Mouse (Mus musculus): ENCODE measurements at regions not wholly inside any gene's neighbourhood (a gene's known extent, or its start where the extent isn't known, plus 50 kb on each side); places are given as distances from the start of the nearest gene placed in this dataset.

GRCm38 (mm10) chr12:58822971-58823370 lies 188.8 kb downstream of the Sec23a start:
- 7% methylated on average over 3 of the region's 3 CpGs for WGBS
- Histone ChIP-seq H3K27ac (ENCODE audit: control insufficient read depth, insufficient read depth, low read depth, low read length, poor library complexity) (no peak overlapping the region), H3K4me3 (replicated peaks; ENCODE audit: control insufficient read depth, low read depth, low read length) (no peak overlapping the region), H3K4me1 (ENCODE audit: control insufficient read depth, insufficient read depth, low read length) (no peaks in the 10 kb centered on the region)
- TF ChIP-seq POLR2A (IDR thresholded peaks at IDR 0.05; ENCODE audit: borderline replicate concordance, control insufficient read depth, low read depth, low read length), result no peak
- no peak for TF ChIP-seq CTCF (IDR thresholded peaks at IDR 0.05; ENCODE audit: control insufficient read depth, insufficient read depth, low read length)

GRCm38 (mm10) chr12:58804068-58804467 lies 207.7 kb downstream of the Sec23a start:
- WGBS, result 73% methylated on average over 6 of the region's 6 CpGs
- Histone ChIP-seq H3K27ac (ENCODE audit: control insufficient read depth, insufficient read depth, low read depth, low read length, poor library complexity) (no peak overlapping the region), H3K4me1 (ENCODE audit: control insufficient read depth, insufficient read depth, low read length) (no peaks in the 10 kb centered on the region), H3K4me3 (replicated peaks; ENCODE audit: control insufficient read depth, low read depth, low read length) (no peak overlapping the region)
- TF ChIP-seq CTCF (IDR thresholded peaks at IDR 0.05; ENCODE audit: control insufficient read depth, insufficient read depth, low read length), result no peak
- no peak for TF ChIP-seq POLR2A (IDR thresholded peaks at IDR 0.05; ENCODE audit: borderline replicate concordance, control insufficient read depth, low read depth, low read length)

- Histone ChIP-seq H3K4me3 (replicated peaks; ENCODE audit: control insufficient read depth, low read depth, low read length) (no peak overlapping the region), H3K4me1 (ENCODE audit: control insufficient read depth, insufficient read depth, low read length) (no peaks in the 10 kb centered on the region), H3K27ac (ENCODE audit: control insufficient read depth, insufficient read depth, low read depth, low read length, poor library complexity) (no peak overlapping the region)
- TF ChIP-seq CTCF (IDR thresholded peaks at IDR 0.05; ENCODE audit: control insufficient read depth, insufficient read depth, low read length), result peak; percentile 65
- no peak for TF ChIP-seq POLR2A (IDR thresholded peaks at IDR 0.05; ENCODE audit: borderline replicate concordance, control insufficient read depth, low read depth, low read length)
- 28% methylated on average over 4 of the region's 4 CpGs for WGBS
Observed at GRCm38 (mm10) chr12:58802410-58802809, 209.4 kb downstream of the Sec23a start.
